Mouse (Mus musculus): ENCODE results near the gene Ywhag. TPM values are rescaled to one million over a fixed set of nuclear protein-coding genes. Genes with fewer than 3 reads are reported as not detected.

Ywhag gene
- total and polyA plus RNA-seq, 3 experiments: 99.0 to 304 (median 275) TPM

DNA sequence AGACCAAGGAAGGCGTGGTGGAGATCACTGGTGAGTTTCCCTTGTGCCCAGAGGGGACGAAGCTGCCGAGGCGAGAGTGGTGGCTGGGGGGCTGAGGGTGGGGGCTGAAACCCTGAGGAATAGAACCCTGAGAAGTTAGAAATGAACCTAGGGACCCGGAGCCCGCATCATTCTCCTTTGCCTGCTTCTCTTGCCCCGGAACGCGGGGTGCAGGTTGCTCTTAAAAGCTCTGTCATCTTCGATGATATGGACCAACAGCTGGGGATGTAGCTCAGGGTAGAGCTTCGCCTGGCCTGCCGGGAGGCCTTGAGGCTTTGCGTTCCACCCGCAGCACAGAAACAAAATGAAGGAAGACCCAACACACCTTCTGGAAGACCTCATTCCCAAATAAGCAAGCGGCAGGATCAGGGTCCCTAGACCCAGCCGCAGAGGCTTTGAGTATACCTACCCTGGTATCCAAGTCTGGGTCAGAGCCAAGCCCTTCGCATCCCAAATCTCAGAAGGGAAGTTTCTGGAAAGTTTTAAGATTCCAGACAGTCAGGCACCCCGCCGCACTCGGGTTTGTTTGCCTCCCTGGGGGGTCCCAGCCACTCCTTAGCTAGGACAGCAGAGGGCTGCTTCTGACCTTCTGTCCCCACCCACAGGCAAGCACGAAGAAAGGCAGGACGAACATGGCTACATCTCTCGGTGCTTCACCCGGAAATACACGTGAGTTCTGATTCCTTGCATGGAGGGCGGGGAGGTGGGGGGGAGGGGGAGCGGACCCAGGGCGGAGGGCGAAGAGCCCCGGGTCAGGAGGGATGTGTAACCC is 45.8 kb downstream of the Ywhag start:
- H3K27me3 ChIP-seq (ENCODE audit: control insufficient read depth, insufficient read depth, low read length): no peaks in the 10 kb centered on the region
- H3K36me3 ChIP-seq (ENCODE audit: control insufficient read depth, insufficient read depth, low read length): no peaks in the 10 kb centered on the region
- TF ChIP-seq POLR2A (IDR thresholded peaks at IDR 0.05; ENCODE audit: insufficient read depth, low read depth, low read length) (peak; percentile 54), CTCF (IDR thresholded peaks at IDR 0.05) (peak; percentile 27), EP300 (IDR thresholded peaks at IDR 0.05; ENCODE audit: insufficient read depth, low read depth, low read length) (no peak)
- DNase-seq: peak; percentile 57 to 66
- H3K27ac ChIP-seq: peak overlapping the region; percentile 94
- WGBS: 3% methylated on average over 30 of the region's 30 CpGs
- peak overlapping the region; percentile 91 for H3K9ac ChIP-seq (ENCODE audit: low read depth, low read length)
- no peaks in the 10 kb centered on the region for H3K79me2 ChIP-seq (replicated peaks; ENCODE audit: control insufficient read depth, insufficient read depth, low read length)
- intact Hi-C loops (cut with DNase I): loop anchor here (1.0 kb wide), 1 partner anchor 69 kb away; no protein-coding TSS in a partner anchor
- peak overlapping the region; percentile 91 for H3K4me3 ChIP-seq
- peaks cover 1% of the 10 kb centered on the region; the same call in 1 of the 2 replicates for H3K4me1 ChIP-seq (ENCODE audit: control insufficient read depth, insufficient read depth, low read length)

DNA sequence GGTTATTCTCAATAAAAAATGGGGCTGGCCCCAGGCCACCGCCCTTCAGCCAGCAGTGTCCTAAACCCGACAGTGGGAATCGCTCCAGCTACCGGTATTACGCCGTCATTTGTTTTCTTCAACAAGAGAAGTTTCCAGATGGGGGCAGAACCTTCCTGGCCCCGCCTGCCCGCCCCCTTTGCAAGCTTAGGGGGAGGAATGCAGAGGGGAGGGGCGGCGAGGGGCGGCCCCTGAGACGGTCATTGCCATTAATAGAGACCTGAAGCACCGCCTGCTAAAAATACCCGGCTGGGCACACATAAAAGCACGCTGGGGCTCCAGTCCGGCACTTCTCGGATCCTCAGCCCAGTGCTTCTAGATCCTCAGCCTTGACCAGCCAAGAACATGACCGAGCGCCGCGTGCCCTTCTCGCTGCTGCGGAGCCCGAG is 46.7 kb downstream of the Ywhag start, which contains the start of gene Hspb1:
Hspb1 (plus strand) TSS at position 245 of the 428 bp plus-strand sequence.
- peak; percentile 86; the same call in 1 of the 2 replicates for TF ChIP-seq EP300 (IDR thresholded peaks at IDR 0.05; ENCODE audit: insufficient read depth, low read depth, low read length)
- TF ChIP-seq POLR2A (IDR thresholded peaks at IDR 0.05; ENCODE audit: insufficient read depth, low read depth, low read length): peak; percentile 94
- TF ChIP-seq CTCF (IDR thresholded peaks at IDR 0.05): peak; percentile 22; the same call in 1 of the 2 replicates
- Histone ChIP-seq H3K9ac (ENCODE audit: low read depth, low read length) (peak within 1 kb of the TSS; percentile 91), H3K27ac (peak within 1 kb of the TSS; percentile 94), H3K4me3 (peak within 1 kb of the TSS; percentile 91), H3K79me2 (replicated peaks; ENCODE audit: control insufficient read depth, insufficient read depth, low read length) (no peaks in the 10 kb centered on the region), H3K36me3 (ENCODE audit: control insufficient read depth, insufficient read depth, low read length) (no peaks in the 10 kb centered on the region), H3K27me3 (ENCODE audit: control insufficient read depth, insufficient read depth, low read length) (no peaks in the 10 kb centered on the region), H3K4me1 (ENCODE audit: control insufficient read depth, insufficient read depth, low read length) (no peaks in the 10 kb centered on the region)
- intact Hi-C loops (cut with DNase I): loop anchor here (1.0 kb wide), 1 partner anchor 70 kb away; no protein-coding TSS in a partner anchor
- peak; percentile 95 to 96 for DNase-seq
- WGBS: 1% methylated on average over 24 of the region's 24 CpGs

DNA sequence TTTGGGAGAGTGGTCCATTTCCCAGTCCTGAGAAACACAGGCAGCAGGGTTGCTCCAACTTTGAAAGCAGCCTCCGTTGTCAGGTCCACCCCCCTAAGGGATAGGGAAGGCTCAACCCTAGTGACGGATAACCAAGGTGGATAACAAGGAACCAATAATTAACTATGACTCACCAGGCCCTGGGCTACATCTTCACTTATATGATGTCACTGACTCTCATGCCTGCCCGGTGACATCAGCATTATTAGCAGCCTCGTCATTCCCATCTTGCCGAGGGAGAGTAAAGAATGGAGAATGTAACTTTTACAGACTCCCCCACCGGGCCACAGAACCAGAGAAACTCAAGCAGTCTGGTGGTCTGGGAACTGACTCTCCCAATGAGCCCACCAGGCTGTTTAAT is 49.8 kb downstream of the Ywhag start:
- intact Hi-C loops (cut with DNase I): no loop called here
- DNase-seq: no peak
- no peak overlapping the region for H3K4me3 ChIP-seq
- H3K27me3 ChIP-seq (ENCODE audit: control insufficient read depth, insufficient read depth, low read length): no peaks in the 10 kb centered on the region
- no peak overlapping the region for H3K9ac ChIP-seq (ENCODE audit: low read depth, low read length)
- no peaks in the 10 kb centered on the region for H3K79me2 ChIP-seq (replicated peaks; ENCODE audit: control insufficient read depth, insufficient read depth, low read length)
- 56% methylated on average over 6 of the region's 6 CpGs for WGBS
- no peak overlapping the region for H3K27ac ChIP-seq
- TF ChIP-seq EP300 (IDR thresholded peaks at IDR 0.05; ENCODE audit: insufficient read depth, low read depth, low read length): no peak
- TF ChIP-seq POLR2A (IDR thresholded peaks at IDR 0.05; ENCODE audit: insufficient read depth, low read depth, low read length): no peak
- TF ChIP-seq CTCF (IDR thresholded peaks at IDR 0.05): no peak
- no peaks in the 10 kb centered on the region for H3K36me3 ChIP-seq (ENCODE audit: control insufficient read depth, insufficient read depth, low read length)
- H3K4me1 ChIP-seq (ENCODE audit: control insufficient read depth, insufficient read depth, low read length): peaks cover under 1% of the 10 kb centered on the region

DNA sequence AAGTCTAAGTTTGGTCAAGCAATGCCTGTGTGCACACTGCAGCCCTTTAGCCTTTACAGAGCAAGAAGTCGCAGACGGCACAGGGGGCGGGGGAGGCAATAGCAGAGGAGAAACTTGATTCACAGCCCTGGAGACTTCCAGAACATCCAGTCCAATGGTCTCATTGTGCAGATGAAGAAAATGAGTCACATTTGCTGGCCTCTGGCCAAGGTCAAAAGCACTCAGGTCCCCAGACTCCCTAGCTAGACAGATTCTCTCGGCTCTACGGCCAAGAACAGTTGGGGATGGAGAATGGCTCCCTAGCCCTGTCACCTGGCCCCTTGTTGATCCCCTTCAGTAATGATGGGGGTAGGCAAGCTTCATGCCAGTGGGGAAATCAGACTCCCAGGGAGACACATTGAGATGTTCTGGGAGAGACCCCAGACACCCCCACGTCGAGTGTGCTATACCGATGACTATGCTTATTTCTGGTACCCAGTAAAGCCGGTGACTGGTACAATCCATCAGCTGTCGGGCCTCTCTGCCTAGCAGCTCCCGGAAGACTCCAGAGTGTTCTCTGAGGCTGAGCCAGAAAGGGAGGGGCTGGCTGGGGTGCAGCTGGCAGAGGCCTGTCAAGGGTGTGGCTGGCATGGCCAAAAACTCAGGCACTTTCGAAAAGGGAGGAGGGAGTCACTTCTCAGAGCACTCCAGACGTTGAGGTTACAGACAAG is 54.8 kb downstream of the Ywhag start:
- intact Hi-C loops (cut with DNase I): loop anchor here (5.0 kb wide), 1 partner anchor 183 kb away; no protein-coding TSS in a partner anchor
- 15% methylated on average over 13 of the region's 13 CpGs for WGBS
- Histone ChIP-seq H3K36me3 (ENCODE audit: control insufficient read depth, insufficient read depth, low read length) (no peaks in the 10 kb centered on the region), H3K27ac (peak overlapping the region; percentile 97), H3K27me3 (ENCODE audit: control insufficient read depth, insufficient read depth, low read length) (no peaks in the 10 kb centered on the region), H3K4me1 (ENCODE audit: control insufficient read depth, insufficient read depth, low read length) (peaks cover 10% of the 10 kb centered on the region), H3K9ac (ENCODE audit: low read depth, low read length) (peak overlapping the region; percentile 45; the same call in 1 of the 2 replicates), H3K4me3 (no peak overlapping the region), H3K79me2 (replicated peaks; ENCODE audit: control insufficient read depth, insufficient read depth, low read length) (no peaks in the 10 kb centered on the region)
- peak; percentile 93 for DNase-seq
- TF ChIP-seq EP300 (IDR thresholded peaks at IDR 0.05; ENCODE audit: insufficient read depth, low read depth, low read length) (peak; percentile 88), POLR2A (IDR thresholded peaks at IDR 0.05; ENCODE audit: insufficient read depth, low read depth, low read length) (no peak; the same call in 1 of the 2 replicates), CTCF (IDR thresholded peaks at IDR 0.05) (no peak)

DNA sequence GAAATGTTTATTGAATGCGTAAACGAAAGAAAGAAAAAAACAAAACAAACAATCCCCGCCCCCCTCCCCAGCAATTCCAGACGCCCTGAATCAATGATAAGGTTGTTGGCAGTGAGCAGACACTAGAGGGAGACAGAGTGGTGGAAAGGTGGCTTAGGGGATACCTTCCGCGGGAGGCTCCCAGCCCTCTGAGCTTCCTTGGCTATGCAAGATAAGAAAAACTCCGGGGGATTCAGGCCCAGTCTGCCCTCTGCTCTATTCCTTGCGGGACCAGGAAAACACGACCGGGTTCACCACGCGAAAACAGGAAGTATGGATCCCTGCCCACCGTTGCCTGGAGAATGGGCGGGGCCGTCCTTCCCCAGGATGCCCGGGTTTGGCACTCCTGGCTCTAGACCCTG is 56.6 kb downstream of the Ywhag start:
- H3K27me3 ChIP-seq (ENCODE audit: control insufficient read depth, insufficient read depth, low read length): no peaks in the 10 kb centered on the region
- under 1% methylated on average over 16 of the region's 16 CpGs for WGBS
- H3K9ac ChIP-seq (ENCODE audit: low read depth, low read length): peak overlapping the region; percentile 53
- intact Hi-C loops (cut with DNase I): loop anchor here (2.0 to 5.0 kb wide), 2 partner anchors 25 to 184 kb away; no protein-coding TSS in a partner anchor
- peak overlapping the region; percentile 42 for H3K4me3 ChIP-seq
- peak overlapping the region; percentile 97 for H3K27ac ChIP-seq
- H3K4me1 ChIP-seq (ENCODE audit: control insufficient read depth, insufficient read depth, low read length): peaks cover 10% of the 10 kb centered on the region
- 0 out of 2 replicates have a peak, but pooled peaks have one; percentile 9 for TF ChIP-seq EP300 (IDR thresholded peaks at IDR 0.05; ENCODE audit: insufficient read depth, low read depth, low read length)
- peak; percentile 75 for TF ChIP-seq CTCF (IDR thresholded peaks at IDR 0.05)
- peak; percentile 47; the same call in 1 of the 2 replicates for TF ChIP-seq POLR2A (IDR thresholded peaks at IDR 0.05; ENCODE audit: insufficient read depth, low read depth, low read length)
- peak; percentile 76 to 81 for DNase-seq
- no peaks in the 10 kb centered on the region for H3K36me3 ChIP-seq (ENCODE audit: control insufficient read depth, insufficient read depth, low read length)
- no peaks in the 10 kb centered on the region for H3K79me2 ChIP-seq (replicated peaks; ENCODE audit: control insufficient read depth, insufficient read depth, low read length)

All from heart, adult 2 months (tissue).